10 mouse cellular contexts compared by ENCODE assay signal in genomic region chr7:28382981-28383396, GRCm38 (mm10). TPM values are rescaled to one million over a fixed set of nuclear protein-coding genes. Genes with fewer than 3 reads are reported as not detected.
DNase-seq lines count a peak whose midpoint lies in the region; ATAC-seq lines count a peak whose summit lies in the region.
"Had no signal": no experiment of that assay in that cellular context is flagged by ENCODE, and none has a peak within 500 bp of the region (broad histone marks: within the 10 kb centered on the region; RNA-seq: fewer than 3 reads in every experiment).

No protein-coding gene starts in this region.

- H3K27ac ChIP-seq in liver, embryonic 13.5 days = peak overlapping the region; percentile 89

- peak; percentile 47 for DNase-seq in gastrocnemius, adult 18-20 months (ENCODE audit: low spot score)
- no peak for DNase-seq in gastrocnemius, adult 8-10 months (ENCODE audit: low spot score in 2 of 2)
- DNase-seq in adrenal gland, adult 2 months = peak; percentile 83
- DNase-seq in gastrocnemius, postnatal 25 days = peak; percentile 59
- peak; percentile 74 to 77 for DNase-seq in kidney, adult 8-10 months
- peak; percentile 74 for DNase-seq in liver, embryonic 13.5 days
- DNase-seq in right cerebral cortex, postnatal 25 days = peak; percentile 64
- DNase-seq in cerebellum, postnatal 4 days (ENCODE audit: low spot score in 2 of 2) = no peak

- H3K27me3 ChIP-seq in liver, embryonic 13.5 days = no peaks in the 10 kb centered on the region
- H3K27me3 ChIP-seq: Patski had no signal

- H3K4me1 ChIP-seq in liver, embryonic 13.5 days (replicated peaks) = peaks cover 84% of the 10 kb centered on the region

- peaks cover 22% of the 10 kb centered on the region for H3K36me3 ChIP-seq in liver, embryonic 13.5 days

- H3K4me2 ChIP-seq in liver, embryonic 13.5 days = peak overlapping the region; percentile 92

- no peaks in the 10 kb centered on the region for H3K9me3 ChIP-seq in liver, embryonic 13.5 days (replicated peaks)
- H3K9me3 ChIP-seq: midbrain, embryonic 12.5 days had no signal

- WGBS in liver, embryonic 13.5 days (ENCODE audit: insufficient replicate concordance) = 2% methylated on average over 11 of the region's 11 CpGs

- H3K9ac ChIP-seq in liver, embryonic 13.5 days = peak overlapping the region; percentile 81
- H3K9ac ChIP-seq: midbrain, embryonic 12.5 days had no signal

- H3K4me3 ChIP-seq in liver, embryonic 13.5 days (replicated peaks) = peak overlapping the region; percentile 61
- H3K4me3 ChIP-seq: midbrain, embryonic 12.5 days had no signal

- ATAC-seq in liver, embryonic 13.5 days (ENCODE audit: low read depth) = peak; percentile 66
- ATAC-seq: Patski had no signal

RNA-seq across cellular contexts. Expression of gene Zfp36, which starts 2.9 kb away (rescaled TPM):
- total RNA-seq in gastrocnemius, adult 18-20 months (2021) = 10 to 100 TPM; 10.1 to 37.0 TPM
- total RNA-seq in gastrocnemius, adult 8-10 months (2022) = 10 to 100 TPM in 2 of 4 experiments, 1 to 10 TPM in 2; 6.5 to 25.6 (median 9.0) TPM
- 10 to 100 TPM; 16.3 to 19.4 TPM for total RNA-seq in adrenal gland, adult 2 months (2021)
- polyA plus RNA-seq in adrenal gland, adult 2 months (2012; rRNA removed) = 25.9 and 32.3 TPM in 2 replicates
- 1 to 10 TPM; 7.3 to 7.6 TPM for total RNA-seq in gastrocnemius, postnatal 25 days (2021)
- polyA plus RNA-seq in liver, embryonic 13.5 days (2015; fragmentation: Nextera tagmentation; extraction: Ambion mirVana) = 4.7 and 6.3 TPM in 2 replicates

RNA-seq across cellular contexts. Expression of gene Med29, which starts 9.5 kb away (rescaled TPM):
- 10 to 100 TPM; 22.7 to 24.1 TPM for total RNA-seq in gastrocnemius, adult 18-20 months (2021)
- total RNA-seq in gastrocnemius, adult 8-10 months (2022) = 10 to 100 TPM; 19.3 to 24.6 (median 20.5) TPM
- total RNA-seq in adrenal gland, adult 2 months (2021) = 10 to 100 TPM; 39.6 to 49.7 TPM
- polyA plus RNA-seq in adrenal gland, adult 2 months (2012; rRNA removed) = 72.1 and 88.5 TPM in 2 replicates
- total RNA-seq in gastrocnemius, postnatal 25 days (2021) = 10 to 100 TPM; 19.6 to 20.2 TPM
- polyA plus RNA-seq in liver, embryonic 13.5 days (2015; fragmentation: Nextera tagmentation; extraction: Ambion mirVana) = 28.1 and 31.8 TPM in 2 replicates

RNA-seq across cellular contexts. Expression of gene Paf1, which starts 9.8 kb away (rescaled TPM):
- 10 to 100 TPM; 29.5 to 31.2 TPM for total RNA-seq in gastrocnemius, adult 18-20 months (2021)
- total RNA-seq in gastrocnemius, adult 8-10 months (2022) = 10 to 100 TPM; 19.8 to 32.6 (median 24.8) TPM
- total RNA-seq in adrenal gland, adult 2 months (2021) = 100 to 1,000 TPM in 1 of 2 experiments, 10 to 100 TPM in 1; 73.4 to 104 TPM
- polyA plus RNA-seq in adrenal gland, adult 2 months (2012; rRNA removed) = 323 and 399 TPM in 2 replicates
- 10 to 100 TPM; 24.9 to 29.4 TPM for total RNA-seq in gastrocnemius, postnatal 25 days (2021)
- 30.7 and 33.4 TPM in 2 replicates for polyA plus RNA-seq in liver, embryonic 13.5 days (2015; fragmentation: Nextera tagmentation; extraction: Ambion mirVana)

RNA-seq across cellular contexts. Expression of gene Plekhg2, which starts 10.6 kb away (rescaled TPM):
- total RNA-seq in gastrocnemius, adult 18-20 months (2021) = 1 to 10 TPM; 4.8 to 5.9 TPM
- 1 to 10 TPM; 2.0 to 3.3 (median 2.6) TPM for total RNA-seq in gastrocnemius, adult 8-10 months (2022)
- total RNA-seq in adrenal gland, adult 2 months (2021) = 10 to 100 TPM; 14.9 to 15.6 TPM
- polyA plus RNA-seq in adrenal gland, adult 2 months (2012; rRNA removed) = 22.5 and 23.2 TPM in 2 replicates
- 1 to 10 TPM; 4.7 to 7.3 TPM for total RNA-seq in gastrocnemius, postnatal 25 days (2021)
- 4.9 and 5.0 TPM in 2 replicates for polyA plus RNA-seq in liver, embryonic 13.5 days (2015; fragmentation: Nextera tagmentation; extraction: Ambion mirVana)

RNA-seq across cellular contexts. Expression of gene Rps16, which starts 32.5 kb away (rescaled TPM):
- total RNA-seq in gastrocnemius, adult 18-20 months (2021) = 100 to 1,000 TPM; 385 to 425 TPM
- total RNA-seq in gastrocnemius, adult 8-10 months (2022) = 100 to 1,000 TPM; 442 to 558 (median 490) TPM
- total RNA-seq in adrenal gland, adult 2 months (2021) = 1,000 to 10,000 TPM in 1 of 2 experiments, 100 to 1,000 TPM in 1; 895 to 1,085 TPM
- polyA plus RNA-seq in adrenal gland, adult 2 months (2012; rRNA removed) = 555 and 709 TPM in 2 replicates
- 100 to 1,000 TPM; 361 to 390 TPM for total RNA-seq in gastrocnemius, postnatal 25 days (2021)
- polyA plus RNA-seq in liver, embryonic 13.5 days (2015; fragmentation: Nextera tagmentation; extraction: Ambion mirVana) = 937 and 964 TPM in 2 replicates

Comparison
In these comparisons a context has a peak if more than half of its experiments do, and no peak if none do; other contexts are left out.
1. DNase-seq: peak in gastrocnemius, adult 18-20 months (single experiment), adrenal gland, adult 2 months (single experiment), gastrocnemius, postnatal 25 days (single experiment), kidney, adult 8-10 months (2 of 2), liver, embryonic 13.5 days (single experiment) and right cerebral cortex, postnatal 25 days (single experiment); none in gastrocnemius, adult 8-10 months (0 of 2) and cerebellum, postnatal 4 days (0 of 2).